Mouse (Mus musculus): Measurements from ENCODE around the gene Vps33a. TPM values are rescaled to one million over a fixed set of nuclear protein-coding genes. Genes with fewer than 3 reads are reported as not detected.

The Vps33a gene
- total RNA-seq, 1 experiment from 2014 or later, result 21.2 TPM

DNA sequence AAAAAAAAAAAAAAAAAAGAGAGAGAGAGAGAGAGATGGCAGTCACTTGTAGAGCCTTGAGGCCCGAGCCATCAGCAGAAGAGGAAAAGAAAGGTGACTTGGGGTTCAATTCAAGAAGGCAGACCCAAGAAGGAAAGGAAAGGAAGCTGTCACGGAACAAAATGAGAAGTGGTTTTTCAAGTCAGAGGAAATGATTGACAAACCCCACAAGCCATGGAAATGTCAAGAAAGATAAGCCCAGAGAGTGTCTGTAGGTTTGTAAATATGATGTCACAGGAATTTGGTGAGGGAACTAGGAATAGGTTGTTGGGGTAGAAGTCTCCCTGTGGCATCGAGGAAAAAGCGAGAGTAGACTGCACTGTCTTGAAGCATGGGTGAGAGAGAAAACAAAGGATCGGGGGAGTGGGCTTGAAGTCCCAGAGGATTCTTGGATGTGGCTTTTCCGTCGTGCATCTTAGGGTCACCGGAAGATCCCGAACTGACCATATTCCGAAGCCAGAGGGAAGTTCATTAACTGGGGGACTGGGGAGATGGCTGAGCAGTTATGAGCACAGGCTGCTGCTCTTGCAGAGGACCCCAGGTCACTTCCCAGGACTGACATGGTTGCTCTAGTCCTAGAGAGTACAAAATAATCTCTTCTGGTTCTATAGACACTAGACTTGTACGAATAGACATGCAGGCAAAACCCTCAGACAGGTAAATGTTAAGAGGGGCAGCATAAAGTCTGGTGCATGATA, 85.0 kb downstream of the Vps33a start:
- ATAC-seq (replicated peaks; ENCODE audit: insufficient number of reproducible peaks, low FRiP score, low TSS enrichment, poor library complexity, severe bottlenecking), result no peak

Other genes with a start within 250 kb of the Vps33a start
- 1.3 to 5.0 TPM (median 2.7 TPM) in 3 replicates for gene Bcl7a, start 229.2 kb downstream of the Vps33a start, total RNA-seq (2017)
- gene Mlxip, start 178.2 kb downstream of the Vps33a start, total RNA-seq (2017), result 17.5 to 37.6 TPM (median 22.9 TPM) in 3 replicates
- 0.95 TPM in 1 of 3 replicates, not detected in the others for gene Lrrc43, start 83.7 kb downstream of the Vps33a start, total RNA-seq (2017)
- not detected in 3 replicates for gene Il31, start 83.5 kb downstream of the Vps33a start, total RNA-seq (2017)
- gene B3gnt4, start 62.6 kb downstream of the Vps33a start, total RNA-seq (2017), result 0.53 TPM in 1 of 3 replicates, not detected in the others
- gene Diablo, start 48.9 kb downstream of the Vps33a start, total RNA-seq (2017), result 50.6 to 65.7 TPM (median 53.4 TPM) in 3 replicates
- 5.7 TPM in 1 of 3 replicates, not detected in the others for gene Gm49027, start 47.5 kb downstream of the Vps33a start, total RNA-seq (2017)
- 187 to 211 TPM (median 206 TPM) in 3 replicates for gene Clip1, start 111.6 kb upstream of the Vps33a start, total RNA-seq (2017)
- gene Zcchc8, start 148.1 kb upstream of the Vps33a start, total RNA-seq (2017), result 85.0 to 187 TPM (median 163 TPM) in 3 replicates
- 452 to 482 TPM (median 480 TPM) in 3 replicates for gene Rsrc2, start 176.4 kb upstream of the Vps33a start, total RNA-seq (2017)
- 1.2 TPM in 1 of 3 replicates, not detected in the others for gene Kntc1, start 176.7 kb upstream of the Vps33a start, total RNA-seq (2017)

Measured in monocyte, adult 5-6 weeks (primary cell).